Mouse (Mus musculus): ENCODE measurements around the gene Lama2. TPM values are rescaled to one million over a fixed set of nuclear protein-coding genes. Genes with fewer than 3 reads are reported as not detected.

The Lama2 gene
- total and polyA plus RNA-seq, 2 experiments from 2014 or later, result 2.6 to 9.2 TPM

- Histone ChIP-seq H3K27ac (ENCODE audit: low read depth, low read length) (no peak overlapping the region), H3K27me3 (ENCODE audit: insufficient read depth, low read length) (no peaks in the 10 kb centered on the region), H3K4me3 (ENCODE audit: low read depth, low read length) (no peak overlapping the region), H3K9me3 (ENCODE audit: low read length) (no peaks in the 10 kb centered on the region), H3K36me3 (ENCODE audit: insufficient read depth, low read length) (no peaks in the 10 kb centered on the region), H3K4me2 (ENCODE audit: low read depth, low read length, poor library complexity, severe bottlenecking) (no peak overlapping the region), H3K9ac (replicated peaks; ENCODE audit: low read length, poor library complexity, severe bottlenecking) (no peak overlapping the region), H3K4me1 (ENCODE audit: insufficient read depth, low read length) (no peaks in the 10 kb centered on the region)
- no peak for TF ChIP-seq CTCF (IDR thresholded peaks at IDR 0.05)
- WGBS, result 84% methylated on average over 4 of the region's 4 CpGs
- ATAC-seq (ENCODE audit: low FRiP score) (no peak), DNase-seq (ENCODE audit: low spot score) (no peak)
Measured at GRCm38 (mm10) chr10:27631002-27631401, 11.4 kb upstream of the Lama2 start.

- Histone ChIP-seq H3K27me3 (ENCODE audit: insufficient read depth, low read length) (no peaks in the 10 kb centered on the region), H3K36me3 (ENCODE audit: insufficient read depth, low read length) (no peaks in the 10 kb centered on the region), H3K4me1 (ENCODE audit: insufficient read depth, low read length) (no peaks in the 10 kb centered on the region), H3K4me2 (ENCODE audit: low read depth, low read length, poor library complexity, severe bottlenecking) (no peak overlapping the region), H3K27ac (ENCODE audit: low read depth, low read length) (no peak overlapping the region), H3K9ac (replicated peaks; ENCODE audit: low read length, poor library complexity, severe bottlenecking) (no peak overlapping the region), H3K9me3 (ENCODE audit: low read length) (no peaks in the 10 kb centered on the region), H3K4me3 (ENCODE audit: low read depth, low read length) (no peak overlapping the region)
- DNase-seq (ENCODE audit: low spot score) (peak; percentile 33), ATAC-seq (ENCODE audit: low FRiP score) (no peak)
- WGBS, result 65% methylated on average over 9 of the region's 9 CpGs
- TF ChIP-seq CTCF (IDR thresholded peaks at IDR 0.05), result no peak
Measured at GRCm38 (mm10) chr10:27621697-27622449, 2.3 kb upstream of the Lama2 start.

GRCm38 (mm10) chr10:27617522-27618020, 2.0 kb downstream of the Lama2 start:
- no peaks in the 10 kb centered on the region for H3K36me3 ChIP-seq (ENCODE audit: insufficient read depth, low read length)
- ATAC-seq (ENCODE audit: low FRiP score) (no peak), DNase-seq (ENCODE audit: low spot score) (no peak)
- no peak overlapping the region for H3K27ac ChIP-seq (ENCODE audit: low read depth, low read length)
- 77% methylated on average over 4 of the region's 4 CpGs for WGBS
- no peaks in the 10 kb centered on the region for H3K4me1 ChIP-seq (ENCODE audit: insufficient read depth, low read length)
- no peak for TF ChIP-seq CTCF (IDR thresholded peaks at IDR 0.05)
- no peak overlapping the region for H3K4me2 ChIP-seq (ENCODE audit: low read depth, low read length, poor library complexity, severe bottlenecking)
- no peaks in the 10 kb centered on the region for H3K9me3 ChIP-seq (ENCODE audit: low read length)
- H3K27me3 ChIP-seq (ENCODE audit: insufficient read depth, low read length), result no peaks in the 10 kb centered on the region
- no peak overlapping the region for H3K4me3 ChIP-seq (ENCODE audit: low read depth, low read length)
- no peak overlapping the region for H3K9ac ChIP-seq (replicated peaks; ENCODE audit: low read length, poor library complexity, severe bottlenecking)

- peak; percentile 49; the same call in 1 of the 2 replicates for ATAC-seq (ENCODE audit: low FRiP score)
- peak overlapping the region; percentile 51 for H3K4me2 ChIP-seq (ENCODE audit: low read depth, low read length, poor library complexity, severe bottlenecking)
- no peaks in the 10 kb centered on the region for H3K27me3 ChIP-seq (ENCODE audit: insufficient read depth, low read length)
- no peaks in the 10 kb centered on the region for H3K36me3 ChIP-seq (ENCODE audit: insufficient read depth, low read length)
- H3K9me3 ChIP-seq (ENCODE audit: low read length), result no peaks in the 10 kb centered on the region
- DNase-seq (ENCODE audit: low spot score), result no peak
- 17% methylated on average over 18 of the region's 18 CpGs for WGBS
- 0 out of 2 replicates have a peak overlapping the region, but pooled peaks have one; percentile 12 for H3K27ac ChIP-seq (ENCODE audit: low read depth, low read length)
- TF ChIP-seq CTCF (IDR thresholded peaks at IDR 0.05), result no peak
- H3K4me3 ChIP-seq (ENCODE audit: low read depth, low read length), result peak overlapping the region; percentile 29
- peak overlapping the region; percentile 46; the same call in 1 of the 2 replicates for H3K9ac ChIP-seq (replicated peaks; ENCODE audit: low read length, poor library complexity, severe bottlenecking)
- H3K4me1 ChIP-seq (ENCODE audit: insufficient read depth, low read length), result no peaks in the 10 kb centered on the region
Measured at GRCm38 (mm10) chr10:27616641-27617415, 2.7 kb downstream of the Lama2 start.

GRCm38 (mm10) chr10:27595675-27596074, 23.9 kb downstream of the Lama2 start:
- no peak overlapping the region for H3K4me2 ChIP-seq (ENCODE audit: low read depth, low read length, poor library complexity, severe bottlenecking)
- no peak overlapping the region for H3K4me3 ChIP-seq (ENCODE audit: low read depth, low read length)
- no peaks in the 10 kb centered on the region for H3K36me3 ChIP-seq (ENCODE audit: insufficient read depth, low read length)
- no peak for DNase-seq (ENCODE audit: low spot score)
- no peak for ATAC-seq (ENCODE audit: low FRiP score)
- no peak overlapping the region for H3K9ac ChIP-seq (replicated peaks; ENCODE audit: low read length, poor library complexity, severe bottlenecking)
- H3K27me3 ChIP-seq (ENCODE audit: insufficient read depth, low read length), result no peaks in the 10 kb centered on the region
- no peak overlapping the region for H3K27ac ChIP-seq (ENCODE audit: low read depth, low read length)
- TF ChIP-seq CTCF (IDR thresholded peaks at IDR 0.05), result no peak
- WGBS, result 91% methylated on average over 3 of the region's 3 CpGs
- H3K9me3 ChIP-seq (ENCODE audit: low read length), result no peaks in the 10 kb centered on the region
- H3K4me1 ChIP-seq (ENCODE audit: insufficient read depth, low read length), result no peaks in the 10 kb centered on the region

GRCm38 (mm10) chr10:27533217-27533616, 86.3 kb downstream of the Lama2 start:
- Histone ChIP-seq H3K4me2 (ENCODE audit: low read depth, low read length, poor library complexity, severe bottlenecking) (no peak overlapping the region), H3K27me3 (ENCODE audit: insufficient read depth, low read length) (no peaks in the 10 kb centered on the region), H3K27ac (ENCODE audit: low read depth, low read length) (no peak overlapping the region), H3K9ac (replicated peaks; ENCODE audit: low read length, poor library complexity, severe bottlenecking) (no peak overlapping the region), H3K4me3 (ENCODE audit: low read depth, low read length) (no peak overlapping the region), H3K36me3 (ENCODE audit: insufficient read depth, low read length) (no peaks in the 10 kb centered on the region), H3K4me1 (ENCODE audit: insufficient read depth, low read length) (no peaks in the 10 kb centered on the region), H3K9me3 (ENCODE audit: low read length) (no peaks in the 10 kb centered on the region)
- 90% methylated on average over 2 of the region's 2 CpGs for WGBS
- TF ChIP-seq CTCF (IDR thresholded peaks at IDR 0.05), result no peak
- DNase-seq (ENCODE audit: low spot score) (no peak), ATAC-seq (ENCODE audit: low FRiP score) (no peak)
